Mouse (Mus musculus): ENCODE results near the gene Adamts17. TPM values are rescaled to one million over a fixed set of nuclear protein-coding genes. Genes with fewer than 3 reads are reported as not detected.

The Adamts17 gene
- total and polyA plus RNA-seq, 2 experiments from 2014 or later = 2.9 to 9.0 TPM

GRCm38 (mm10) chr7:67062571-67062970 is 223.0 kb downstream of the Adamts17 start:
- DNase-seq (ENCODE audit: low spot score) = no peak
- no peak for ATAC-seq (ENCODE audit: insufficient read depth, low read depth)
- Histone ChIP-seq H3K9me3 (replicated peaks; ENCODE audit: control insufficient read depth, low read length) (no peaks in the 10 kb centered on the region), H3K4me1 (ENCODE audit: control insufficient read depth, insufficient read depth) (no peaks in the 10 kb centered on the region), H3K36me3 (replicated peaks; ENCODE audit: control insufficient read depth, insufficient read depth, low read length) (no peaks in the 10 kb centered on the region), H3K4me2 (ENCODE audit: low read depth, low read length) (no peak overlapping the region), H3K27me3 (ENCODE audit: control insufficient read depth, insufficient read depth, low read length) (no peaks in the 10 kb centered on the region), H3K27ac (ENCODE audit: low read depth) (no peak overlapping the region), H3K4me3 (ENCODE audit: low read depth, low read length) (no peak overlapping the region), H3K9ac (replicated peaks; ENCODE audit: low read depth, low read length) (no peak overlapping the region)
- 88% methylated on average over 2 of the region's 2 CpGs for WGBS
- TF ChIP-seq CTCF (IDR thresholded peaks at IDR 0.05; ENCODE audit: low read depth) = no peak
- no peak for TF ChIP-seq EP300 (IDR thresholded peaks at IDR 0.05; ENCODE audit: low read depth)

GRCm38 (mm10) chr7:67064627-67065305 is 225.2 kb downstream of the Adamts17 start:
- H3K27ac ChIP-seq (ENCODE audit: low read depth) = no peak overlapping the region
- no peaks in the 10 kb centered on the region for H3K4me1 ChIP-seq (ENCODE audit: control insufficient read depth, insufficient read depth)
- H3K27me3 ChIP-seq (ENCODE audit: control insufficient read depth, insufficient read depth, low read length) = no peaks in the 10 kb centered on the region
- H3K9me3 ChIP-seq (replicated peaks; ENCODE audit: control insufficient read depth, low read length) = no peaks in the 10 kb centered on the region
- H3K4me2 ChIP-seq (ENCODE audit: low read depth, low read length) = no peak overlapping the region
- no peak overlapping the region for H3K9ac ChIP-seq (replicated peaks; ENCODE audit: low read depth, low read length)
- DNase-seq (ENCODE audit: low spot score) = no peak
- 68% methylated on average over 10 of the region's 10 CpGs for WGBS
- no peak overlapping the region for H3K4me3 ChIP-seq (ENCODE audit: low read depth, low read length)
- TF ChIP-seq EP300 (IDR thresholded peaks at IDR 0.05; ENCODE audit: low read depth) (no peak), CTCF (IDR thresholded peaks at IDR 0.05; ENCODE audit: low read depth) (no peak)
- H3K36me3 ChIP-seq (replicated peaks; ENCODE audit: control insufficient read depth, insufficient read depth, low read length) = no peaks in the 10 kb centered on the region
- no peak for ATAC-seq (ENCODE audit: insufficient read depth, low read depth)

GRCm38 (mm10) chr7:67065631-67066030 is 226.1 kb downstream of the Adamts17 start:
- 85% methylated on average over 4 of the region's 4 CpGs for WGBS
- no peaks in the 10 kb centered on the region for H3K36me3 ChIP-seq (replicated peaks; ENCODE audit: control insufficient read depth, insufficient read depth, low read length)
- H3K4me3 ChIP-seq (ENCODE audit: low read depth, low read length) = no peak overlapping the region
- no peaks in the 10 kb centered on the region for H3K4me1 ChIP-seq (ENCODE audit: control insufficient read depth, insufficient read depth)
- no peaks in the 10 kb centered on the region for H3K9me3 ChIP-seq (replicated peaks; ENCODE audit: control insufficient read depth, low read length)
- H3K9ac ChIP-seq (replicated peaks; ENCODE audit: low read depth, low read length) = no peak overlapping the region
- no peaks in the 10 kb centered on the region for H3K27me3 ChIP-seq (ENCODE audit: control insufficient read depth, insufficient read depth, low read length)
- ATAC-seq (ENCODE audit: insufficient read depth, low read depth) = no peak
- TF ChIP-seq EP300 (IDR thresholded peaks at IDR 0.05; ENCODE audit: low read depth) (no peak), CTCF (IDR thresholded peaks at IDR 0.05; ENCODE audit: low read depth) (no peak)
- no peak overlapping the region for H3K4me2 ChIP-seq (ENCODE audit: low read depth, low read length)
- no peak overlapping the region for H3K27ac ChIP-seq (ENCODE audit: low read depth)
- DNase-seq (ENCODE audit: low spot score) = no peak

- H3K9me3 ChIP-seq (replicated peaks; ENCODE audit: control insufficient read depth, low read length) = no peaks in the 10 kb centered on the region
- no peak for TF ChIP-seq EP300 (IDR thresholded peaks at IDR 0.05; ENCODE audit: low read depth)
- no peak for TF ChIP-seq CTCF (IDR thresholded peaks at IDR 0.05; ENCODE audit: low read depth)
- no peak overlapping the region for H3K9ac ChIP-seq (replicated peaks; ENCODE audit: low read depth, low read length)
- no peak overlapping the region for H3K4me2 ChIP-seq (ENCODE audit: low read depth, low read length)
- WGBS = 62% methylated on average over 9 of the region's 10 CpGs
- no peak overlapping the region for H3K4me3 ChIP-seq (ENCODE audit: low read depth, low read length)
- no peaks in the 10 kb centered on the region for H3K36me3 ChIP-seq (replicated peaks; ENCODE audit: control insufficient read depth, insufficient read depth, low read length)
- no peaks in the 10 kb centered on the region for H3K27me3 ChIP-seq (ENCODE audit: control insufficient read depth, insufficient read depth, low read length)
- H3K27ac ChIP-seq (ENCODE audit: low read depth) = no peak overlapping the region
- ATAC-seq (ENCODE audit: insufficient read depth, low read depth) (no peak), DNase-seq (ENCODE audit: low spot score) (no peak)
- no peaks in the 10 kb centered on the region; the same call in 1 of the 2 replicates for H3K4me1 ChIP-seq (ENCODE audit: control insufficient read depth, insufficient read depth)
These were observed 232.6 kb downstream of the Adamts17 start for GRCm38 (mm10) chr7:67072015-67072685.

GRCm38 (mm10) chr7:67082751-67083150 is 243.2 kb downstream of the Adamts17 start:
- no peak for DNase-seq (ENCODE audit: low spot score)
- no peaks in the 10 kb centered on the region for H3K27me3 ChIP-seq (ENCODE audit: control insufficient read depth, insufficient read depth, low read length)
- no peak for ATAC-seq (ENCODE audit: insufficient read depth, low read depth)
- 92% methylated on average over 10 of the region's 10 CpGs for WGBS
- H3K4me2 ChIP-seq (ENCODE audit: low read depth, low read length) = no peak overlapping the region
- no peaks in the 10 kb centered on the region for H3K9me3 ChIP-seq (replicated peaks; ENCODE audit: control insufficient read depth, low read length)
- H3K27ac ChIP-seq (ENCODE audit: low read depth) = no peak overlapping the region
- H3K9ac ChIP-seq (replicated peaks; ENCODE audit: low read depth, low read length) = no peak overlapping the region
- TF ChIP-seq CTCF (IDR thresholded peaks at IDR 0.05; ENCODE audit: low read depth) (no peak), EP300 (IDR thresholded peaks at IDR 0.05; ENCODE audit: low read depth) (no peak)
- no peak overlapping the region for H3K4me3 ChIP-seq (ENCODE audit: low read depth, low read length)
- H3K4me1 ChIP-seq (ENCODE audit: control insufficient read depth, insufficient read depth) = no peaks in the 10 kb centered on the region
- H3K36me3 ChIP-seq (replicated peaks; ENCODE audit: control insufficient read depth, insufficient read depth, low read length) = no peaks in the 10 kb centered on the region
